Mouse (Mus musculus) thymus, postnatal 25 days (tissue): Measurements from ENCODE around the gene Rab3gap2.

Experiments
- DNase-seq: peaks from one replicate; pipeline ENCODE4 v3.0.0; 2022

Rab3gap2 gene

GRCm38 (mm10) chr1:185203909-185204661 lies at the start of gene Rab3gap2:
Rab3gap2 (plus strand) TSS chr1:185204117.
- DNase-seq, result peak; percentile 100

GRCm38 (mm10) chr1:185173641-185174040 lies 30.3 kb upstream of the Rab3gap2 start:
- no peak for DNase-seq

GRCm38 (mm10) chr1:185177860-185178259 lies 26.1 kb upstream of the Rab3gap2 start:
- no peak for DNase-seq

- no peak for DNase-seq
Observed at GRCm38 (mm10) chr1:185183591-185184330, 20.2 kb upstream of the Rab3gap2 start.

GRCm38 (mm10) chr1:185185556-185185955 lies 18.4 kb upstream of the Rab3gap2 start:
- no peak for DNase-seq

- no peak for DNase-seq
Observed at GRCm38 (mm10) chr1:185187135-185187785, 16.7 kb upstream of the Rab3gap2 start.

GRCm38 (mm10) chr1:185189901-185190300 lies 14.0 kb upstream of the Rab3gap2 start:
- DNase-seq, result no peak

- no peak for DNase-seq
Observed at GRCm38 (mm10) chr1:185192087-185192486, 11.8 kb upstream of the Rab3gap2 start.

- DNase-seq, result peak; percentile 17
Observed at GRCm38 (mm10) chr1:185193509-185193908, 10.4 kb upstream of the Rab3gap2 start.

GRCm38 (mm10) chr1:185196323-185196722 lies 7.6 kb upstream of the Rab3gap2 start:
- DNase-seq, result no peak

GRCm38 (mm10) chr1:185200571-185201395 lies 3.1 kb upstream of the Rab3gap2 start:
- DNase-seq, result peak; percentile 9

GRCm38 (mm10) chr1:185201994-185202393 lies 1.9 kb upstream of the Rab3gap2 start:
- no peak for DNase-seq

- peak; percentile 19 for DNase-seq
Observed at GRCm38 (mm10) chr1:185203196-185203908, 565 bp upstream of the Rab3gap2 start.

- no peak for DNase-seq
Observed at GRCm38 (mm10) chr1:185205090-185205489, 1.2 kb downstream of the Rab3gap2 start.

- no peak for DNase-seq
Observed at GRCm38 (mm10) chr1:185207851-185208595, 4.1 kb downstream of the Rab3gap2 start.

- DNase-seq, result no peak
Observed at GRCm38 (mm10) chr1:185208766-185209165, 4.8 kb downstream of the Rab3gap2 start.

GRCm38 (mm10) chr1:185209641-185210176 lies 5.8 kb downstream of the Rab3gap2 start:
- no peak for DNase-seq

- DNase-seq, result no peak
Observed at GRCm38 (mm10) chr1:185216360-185216759, 12.4 kb downstream of the Rab3gap2 start.

- no peak for DNase-seq
Observed at GRCm38 (mm10) chr1:185216762-185217161, 12.8 kb downstream of the Rab3gap2 start.

- no peak for DNase-seq
Observed at GRCm38 (mm10) chr1:185217966-185218365, 14.0 kb downstream of the Rab3gap2 start.

GRCm38 (mm10) chr1:185226889-185227288 lies 23.0 kb downstream of the Rab3gap2 start:
- no peak for DNase-seq
